Mouse (Mus musculus) forebrain, embryonic 12.5 days (tissue): ENCODE data around the gene Rpusd2. TPM values are rescaled to one million over a fixed set of nuclear protein-coding genes. Genes with fewer than 3 reads are reported as not detected.

Experiments used
- ATAC-seq: fragments of 200-750 bp; cut with Nextera tagmentation; 2 replicates; pipeline ENCODE4 v1.8.0; 2017; ENCODE audit warnings: moderate TSS enrichment; ENCODE audit not compliant: low FRiP score
- H3K27ac ChIP-seq: fragments of 300-500 bp; sonication (generic); 2 replicates; pipeline ENCODE4 v1.5.1; 2016; ENCODE audit warnings: mild to moderate bottlenecking
- H3K27me3 ChIP-seq: fragments of 300-500 bp; sonication (generic); 2 replicates; pipeline ENCODE4 v1.6.1; 2016; ENCODE audit warnings: mild to moderate bottlenecking
- H3K36me3 ChIP-seq: fragments of 300-500 bp; sonication (generic); replicated peaks from 2 replicates; pipeline ENCODE4 v1.6.1; 2016; ENCODE audit warnings: mild to moderate bottlenecking
- H3K4me1 ChIP-seq: fragments of 300-500 bp; sonication (generic); 2 replicates; pipeline ENCODE4 v1.6.1; 2016
- H3K4me2 ChIP-seq: fragments of 300-500 bp; sonication (generic); 2 replicates; pipeline ENCODE4 v1.6.1; 2016; ENCODE audit warnings: mild to moderate bottlenecking, moderate library complexity
- H3K4me3 ChIP-seq: fragments of 300-500 bp; sonication (generic); replicated peaks from 2 replicates; pipeline ENCODE4 v1.5.1; 2016; ENCODE audit warnings: mild to moderate bottlenecking
- H3K9ac ChIP-seq: fragments of 300-500 bp; sonication (generic); 2 replicates; pipeline ENCODE4 v1.6.1; 2016; ENCODE audit warnings: mild to moderate bottlenecking
- H3K9me3 ChIP-seq: fragments of 300-500 bp; sonication (generic); 2 replicates; pipeline ENCODE4 v1.6.1; 2016
- WGBS: fragments of 180-500 bp; shearing (Covaris S2); methylation state at CpG from one replicate; pipeline ENCODE4 v1.1.7; 2016; 5-methylcytosine and 5-hydroxymethylcytosine counted together
- polyA plus RNA-seq: library from polyadenylated mRNA; unstranded; fragments of >200 nt; fragmentation: Nextera tagmentation; extraction: Ambion mirVana; gene quantifications from 2 replicates; pipeline ENCODE4 v1.2.1, GENCODE M21; 2016

The Rpusd2 gene
- polyA plus RNA-seq, 1 experiment from 2014 or later: 7.7 TPM

DNA sequence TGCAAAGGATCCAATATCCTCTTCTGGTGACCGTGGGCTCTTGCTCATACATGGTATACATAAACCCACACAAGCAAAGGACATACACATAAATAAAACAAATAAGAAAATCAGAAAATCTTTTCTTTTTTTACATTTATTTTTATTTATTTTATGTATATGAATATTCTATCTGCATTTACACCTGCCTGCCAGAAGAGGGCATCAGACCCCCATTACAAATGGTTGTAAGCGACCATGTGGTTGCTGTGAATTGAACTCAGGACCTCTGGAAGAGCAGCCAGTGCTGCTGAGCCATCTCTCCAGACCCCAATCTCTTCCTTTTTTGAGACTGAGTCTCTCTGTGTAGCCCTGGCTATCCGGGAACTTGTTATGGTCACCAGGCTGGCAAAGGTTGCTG is 16.9 kb upstream of the Rpusd2 start:
- peaks cover 42% of the 10 kb centered on the region for H3K36me3 ChIP-seq
- peaks cover 9% of the 10 kb centered on the region for H3K4me1 ChIP-seq
- H3K9ac ChIP-seq: no peak overlapping the region
- no peaks in the 10 kb centered on the region for H3K27me3 ChIP-seq
- 91% methylated on average over 3 of the region's 3 CpGs for WGBS
- H3K4me2 ChIP-seq: no peak overlapping the region
- H3K9me3 ChIP-seq: no peaks in the 10 kb centered on the region
- no peak overlapping the region for H3K4me3 ChIP-seq
- no peak overlapping the region for H3K27ac ChIP-seq
- no peak for ATAC-seq

DNA sequence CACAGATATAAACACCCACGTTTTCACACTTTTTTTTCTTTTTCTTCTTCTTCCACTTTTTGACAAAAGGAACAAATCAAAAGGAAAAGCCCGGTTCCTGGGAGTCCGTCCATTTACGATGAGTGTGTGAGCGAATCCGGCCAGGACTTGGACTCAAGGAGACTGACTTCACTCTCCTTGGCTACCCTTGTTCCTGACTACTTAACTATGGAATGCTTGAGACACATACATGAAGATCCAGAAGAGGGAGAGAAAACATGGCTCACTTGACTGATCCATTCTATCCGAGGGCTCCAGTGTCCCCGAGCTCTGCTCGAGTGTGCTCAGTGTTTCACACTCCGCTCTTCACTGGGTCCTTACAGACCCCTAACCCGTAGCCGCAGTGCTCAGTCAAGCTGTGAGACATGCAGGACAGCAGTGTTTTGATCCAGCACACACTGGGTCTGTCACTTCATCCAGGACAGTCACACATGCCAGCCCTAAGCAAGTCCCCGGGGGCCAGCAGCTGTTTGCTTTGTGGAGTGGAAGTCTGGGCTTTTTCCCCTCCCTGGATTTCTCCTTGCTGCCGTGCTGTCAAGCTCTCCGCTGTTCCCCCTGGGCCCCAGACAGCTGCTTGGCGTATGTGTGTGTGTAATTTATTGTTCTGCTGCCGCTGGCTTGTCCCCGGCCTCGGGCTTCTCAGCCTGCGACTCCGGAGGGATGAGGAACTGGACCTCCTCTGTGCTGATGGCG is 16.0 kb upstream of the Rpusd2 start:
- Histone ChIP-seq H3K4me3 (no peak overlapping the region; the same call in 1 of the 2 replicates), H3K4me2 (peak overlapping the region; percentile 6; the same call in 1 of the 2 replicates)

DNA sequence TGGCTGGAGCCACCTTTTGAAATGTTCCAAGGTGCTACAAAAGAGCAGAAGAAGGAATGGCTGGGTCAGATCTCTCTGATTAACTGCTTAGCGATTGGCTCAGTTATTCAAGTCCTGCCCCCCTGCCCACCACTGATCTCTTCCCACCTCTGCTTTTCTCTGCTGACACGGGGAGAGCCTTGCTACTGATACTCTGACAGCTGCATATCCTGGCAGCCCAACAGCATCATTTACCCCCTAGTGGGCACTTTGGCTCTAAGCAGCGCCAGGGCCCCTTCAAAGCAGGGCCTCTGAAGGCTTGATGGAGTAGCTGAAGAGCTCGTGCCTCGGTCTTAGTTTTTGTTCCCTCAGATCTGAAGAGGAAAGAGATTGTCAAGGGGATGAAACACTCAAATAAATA is 15.5 kb upstream of the Rpusd2 start:
- H3K27ac ChIP-seq: peak overlapping the region; percentile 81
- H3K27me3 ChIP-seq: no peaks in the 10 kb centered on the region
- no peaks in the 10 kb centered on the region for H3K9me3 ChIP-seq
- ATAC-seq: peak; percentile 73; the same call in 1 of the 2 replicates
- H3K4me2 ChIP-seq: peak overlapping the region; percentile 6; the same call in 1 of the 2 replicates
- H3K4me3 ChIP-seq: no peak overlapping the region; the same call in 1 of the 2 replicates
- WGBS: 9% methylated on average over 5 of the region's 5 CpGs
- H3K9ac ChIP-seq: no peak overlapping the region
- peaks cover 43% of the 10 kb centered on the region for H3K36me3 ChIP-seq
- H3K4me1 ChIP-seq: peaks cover 9% of the 10 kb centered on the region

More for the DNA sequence above, 16.0 kb upstream of the Rpusd2 start:
- H3K9me3 ChIP-seq: no peaks in the 10 kb centered on the region
- peak overlapping the region; percentile 81 for H3K27ac ChIP-seq
- no peak overlapping the region for H3K9ac ChIP-seq
- WGBS: 60% methylated on average over 22 of the region's 22 CpGs
- H3K36me3 ChIP-seq: peaks cover 43% of the 10 kb centered on the region
- peak; percentile 71 for ATAC-seq
- peaks cover 9% of the 10 kb centered on the region for H3K4me1 ChIP-seq
- H3K27me3 ChIP-seq: no peaks in the 10 kb centered on the region

- Histone ChIP-seq H3K9ac (no peak overlapping the region), H3K9me3 (no peaks in the 10 kb centered on the region), H3K4me3 (no peak overlapping the region), H3K36me3 (peaks cover 43% of the 10 kb centered on the region), H3K4me2 (no peak overlapping the region), H3K27me3 (no peaks in the 10 kb centered on the region), H3K4me1 (peaks cover 9% of the 10 kb centered on the region), H3K27ac (peak overlapping the region; percentile 81; the same call in 1 of the 2 replicates)
- peak; percentile 60; the same call in 1 of the 2 replicates for ATAC-seq
- 52% methylated on average over 4 of the region's 4 CpGs for WGBS
Observed at GRCm38 (mm10) chr2:119019538-119019937, 15.1 kb upstream of the Rpusd2 start.

DNA sequence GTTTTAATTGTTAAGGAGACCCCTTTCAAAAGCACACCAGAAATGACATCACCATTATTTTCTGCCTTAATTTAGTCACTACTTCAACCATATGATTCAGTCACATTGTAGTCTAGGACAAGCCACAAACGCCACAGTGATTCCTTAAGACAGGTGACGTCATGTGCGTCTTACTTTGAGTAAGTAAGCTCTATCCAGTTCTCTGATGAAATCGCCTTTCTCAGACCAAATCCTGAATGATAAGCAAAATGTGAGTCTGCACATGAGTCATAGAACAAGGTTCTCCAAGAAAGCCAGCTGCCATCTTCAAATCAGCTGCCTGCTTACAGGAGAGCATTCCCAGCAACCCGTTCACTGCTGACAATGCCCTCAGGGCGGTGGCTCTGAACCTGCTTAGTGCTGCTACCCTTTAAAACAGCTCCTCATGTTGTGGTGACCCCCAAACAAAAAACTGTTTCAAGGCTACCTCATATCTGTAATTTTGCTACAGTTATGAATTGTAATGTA is 11.4 kb upstream of the Rpusd2 start:
- Histone ChIP-seq H3K4me1 (peaks cover 15% of the 10 kb centered on the region), H3K4me3 (no peak overlapping the region), H3K9ac (no peak overlapping the region), H3K27ac (no peak overlapping the region), H3K4me2 (no peak overlapping the region), H3K36me3 (peaks cover 34% of the 10 kb centered on the region), H3K27me3 (no peaks in the 10 kb centered on the region), H3K9me3 (no peaks in the 10 kb centered on the region)
- ATAC-seq: no peak
- 90% methylated on average over 6 of the region's 6 CpGs for WGBS

DNA sequence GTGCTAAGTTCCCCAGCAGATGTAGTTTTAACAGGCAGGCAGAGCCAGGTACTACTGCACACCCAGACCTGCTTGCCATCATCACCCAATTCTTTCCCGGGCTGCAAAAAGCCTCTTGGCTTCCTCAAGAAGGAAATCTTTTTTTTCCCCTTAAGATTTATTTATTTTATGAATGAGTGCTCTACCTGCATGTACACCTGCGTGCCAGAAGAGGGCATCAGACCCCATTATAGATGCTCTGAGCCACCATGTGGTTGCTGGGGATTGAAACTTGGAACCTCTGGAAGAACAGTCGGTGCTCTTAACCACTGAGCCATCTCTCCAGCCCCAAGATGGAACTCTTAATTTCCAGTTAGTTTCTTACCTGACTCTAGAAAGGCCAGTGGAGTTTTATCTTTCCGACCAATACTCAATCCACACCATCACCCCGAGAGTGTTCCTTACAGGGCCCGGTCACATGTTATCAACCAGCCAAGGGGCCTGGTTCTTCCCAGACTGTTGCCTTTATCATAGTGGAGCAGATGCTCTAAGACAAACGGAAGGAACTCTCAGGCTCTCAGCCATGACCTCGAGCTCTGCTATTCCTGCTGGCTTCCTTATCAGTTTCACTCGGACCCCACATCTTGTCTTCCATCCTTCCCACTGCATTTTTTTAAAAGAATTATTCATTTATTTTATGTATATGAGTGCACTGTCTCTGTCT is 9.9 kb upstream of the Rpusd2 start:
- H3K36me3 ChIP-seq: peaks cover 24% of the 10 kb centered on the region
- ATAC-seq: no peak
- H3K27ac ChIP-seq: no peak overlapping the region
- no peak overlapping the region for H3K4me3 ChIP-seq
- no peaks in the 10 kb centered on the region for H3K9me3 ChIP-seq
- peaks cover 14% of the 10 kb centered on the region for H3K4me1 ChIP-seq
- 71% methylated on average over 9 of the region's 9 CpGs for WGBS
- no peaks in the 10 kb centered on the region for H3K27me3 ChIP-seq
- no peak overlapping the region for H3K9ac ChIP-seq
- H3K4me2 ChIP-seq: no peak overlapping the region

DNA sequence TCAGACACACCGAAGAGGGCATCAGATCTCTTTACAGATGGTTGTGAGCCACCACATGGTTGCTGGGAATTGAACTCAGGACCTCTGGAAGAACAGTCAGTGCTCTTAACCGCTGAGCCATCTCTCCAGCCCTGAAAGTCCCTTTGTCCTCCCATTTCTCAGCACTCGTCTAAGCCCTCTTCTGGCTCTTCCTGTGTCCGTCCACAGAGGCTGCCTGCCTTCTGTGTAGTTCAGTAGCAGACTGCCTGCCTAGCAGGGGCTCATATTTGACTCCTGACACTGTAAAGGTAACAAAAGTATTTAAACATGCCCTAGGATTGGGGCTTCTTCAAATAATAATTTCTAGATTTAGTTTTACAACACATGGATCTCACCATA is 9.4 kb upstream of the Rpusd2 start:
- peaks cover 14% of the 10 kb centered on the region for H3K4me1 ChIP-seq
- no peak for ATAC-seq
- H3K36me3 ChIP-seq: peaks cover 20% of the 10 kb centered on the region
- no peak overlapping the region for H3K9ac ChIP-seq
- no peaks in the 10 kb centered on the region for H3K27me3 ChIP-seq
- no peaks in the 10 kb centered on the region for H3K9me3 ChIP-seq
- no peak overlapping the region for H3K4me3 ChIP-seq
- WGBS: 73% methylated on average over 4 of the region's 4 CpGs
- H3K27ac ChIP-seq: no peak overlapping the region
- no peak overlapping the region for H3K4me2 ChIP-seq

GRCm38 (mm10) chr2:119026951-119027350 is 7.6 kb upstream of the Rpusd2 start:
- whole genome bisulfite sequencing: 90% methylated on average over 4 of the region's 4 CpGs
- ATAC-seq: no peak
- Histone ChIP-seq H3K4me3 (no peak overlapping the region), H3K27me3 (no peaks in the 10 kb centered on the region), H3K27ac (no peak overlapping the region), H3K4me1 (peaks cover 14% of the 10 kb centered on the region), H3K9ac (no peak overlapping the region), H3K4me2 (no peak overlapping the region), H3K36me3 (peaks cover 7% of the 10 kb centered on the region), H3K9me3 (no peaks in the 10 kb centered on the region)

DNA sequence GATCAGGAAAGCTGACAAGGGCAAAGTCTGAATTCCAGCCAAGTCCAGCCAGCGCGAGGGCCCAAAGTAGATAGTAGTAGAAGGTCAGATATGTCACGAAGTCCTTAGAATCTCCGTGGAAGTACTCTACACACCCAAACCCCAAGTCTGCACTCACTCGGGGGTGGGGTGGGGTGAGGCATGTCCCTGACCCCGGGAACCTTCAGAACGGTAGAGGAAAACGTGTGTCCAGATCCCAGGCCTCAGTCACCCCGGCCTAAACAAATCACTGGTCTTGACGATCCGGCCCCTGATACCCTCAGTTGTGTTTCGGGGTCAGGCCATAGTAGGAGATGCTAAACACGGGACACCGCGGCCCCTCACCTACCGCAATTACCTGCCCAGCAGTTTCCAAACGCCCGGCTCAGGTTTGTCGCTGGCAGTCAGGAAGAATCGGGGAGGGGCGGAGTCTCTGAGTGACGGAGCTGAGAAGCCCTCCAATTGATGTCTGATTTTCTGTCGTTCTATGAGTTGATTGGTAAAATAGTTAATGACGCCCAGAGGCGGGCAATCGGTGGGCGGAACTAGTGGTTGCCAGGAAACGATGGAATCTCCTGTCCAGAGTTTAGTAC is 5.5 kb upstream of the Rpusd2 start, which contains the start of gene Ccdc32:
TSS of gene Ccdc32 (minus strand) at position 453 of the 611 bp plus-strand sequence.
- peak within 1 kb of the TSS; percentile 89 for H3K4me2 ChIP-seq
- H3K9ac ChIP-seq: peak within 1 kb of the TSS; percentile 68
- WGBS: 1% methylated on average over 28 of the region's 28 CpGs
- H3K27ac ChIP-seq: no peak within 1 kb of the TSS
- H3K36me3 ChIP-seq: no peaks in the 10 kb centered on the region; the same call in 1 of the 2 replicates
- ATAC-seq: peak; percentile 98
- no peaks in the 10 kb centered on the region for H3K9me3 ChIP-seq
- H3K4me3 ChIP-seq: peak within 1 kb of the TSS; percentile 70
- H3K4me1 ChIP-seq: peaks cover 14% of the 10 kb centered on the region
- no peaks in the 10 kb centered on the region for H3K27me3 ChIP-seq

GRCm38 (mm10) chr2:119032191-119032590 is 2.4 kb upstream of the Rpusd2 start:
- no peak overlapping the region for H3K9ac ChIP-seq
- 74% methylated on average over 4 of the region's 4 CpGs for WGBS

DNA sequence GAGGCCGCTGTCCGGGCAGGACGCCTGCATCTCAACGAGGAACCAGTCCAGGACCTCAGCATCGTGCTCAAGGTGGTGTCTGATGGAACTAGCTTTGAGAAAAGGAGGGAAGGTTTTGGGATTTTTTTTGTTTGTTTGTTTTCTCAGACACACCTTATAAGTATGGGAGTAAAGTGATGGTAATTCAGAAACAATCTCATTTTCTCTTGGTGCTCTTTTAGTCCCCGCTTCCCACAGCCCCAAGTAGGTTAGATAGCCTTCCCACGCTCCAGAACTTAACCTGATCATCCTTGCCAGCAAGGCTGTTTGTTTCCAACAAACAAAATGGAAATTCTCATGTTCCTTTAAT is 781 bp downstream of the Rpusd2 start:
- 6% methylated on average over 7 of the region's 7 CpGs for WGBS
- no peak for ATAC-seq
- peak overlapping the region; percentile 94 for H3K4me3 ChIP-seq
- H3K4me2 ChIP-seq: peak overlapping the region; percentile 78
- H3K4me1 ChIP-seq: peaks cover 18% of the 10 kb centered on the region
- no peaks in the 10 kb centered on the region for H3K27me3 ChIP-seq
- no peaks in the 10 kb centered on the region for H3K9me3 ChIP-seq
- peaks cover 34% of the 10 kb centered on the region for H3K36me3 ChIP-seq
- peak overlapping the region; percentile 96 for H3K27ac ChIP-seq
- H3K9ac ChIP-seq: peak overlapping the region; percentile 88

More at GRCm38 (mm10) chr2:119032191-119032590, 2.4 kb upstream of the Rpusd2 start:
- H3K27me3 ChIP-seq: no peaks in the 10 kb centered on the region
- no peak overlapping the region for H3K27ac ChIP-seq
- H3K9me3 ChIP-seq: no peaks in the 10 kb centered on the region
- H3K36me3 ChIP-seq: peaks cover 6% of the 10 kb centered on the region
- H3K4me3 ChIP-seq: no peak overlapping the region
- no peak overlapping the region for H3K4me2 ChIP-seq
- ATAC-seq: no peak
- H3K4me1 ChIP-seq: peaks cover 32% of the 10 kb centered on the region

GRCm38 (mm10) chr2:119040882-119041281 is 6.3 kb downstream of the Rpusd2 start:
- no peak overlapping the region for H3K4me2 ChIP-seq
- WGBS: 58% methylated on average over 4 of the region's 4 CpGs
- H3K27me3 ChIP-seq: no peaks in the 10 kb centered on the region
- peaks cover 43% of the 10 kb centered on the region for H3K36me3 ChIP-seq
- H3K9ac ChIP-seq: no peak overlapping the region
- peaks cover 8% of the 10 kb centered on the region for H3K4me1 ChIP-seq
- no peak for ATAC-seq
- H3K9me3 ChIP-seq: no peaks in the 10 kb centered on the region
- no peak overlapping the region for H3K27ac ChIP-seq
- H3K4me3 ChIP-seq: no peak overlapping the region
